Mouse (Mus musculus) urinary bladder, postnatal 10 days (tissue): ENCODE data around the gene Cdc26.

Source experiments
- DNase-seq: peaks from one replicate; pipeline ENCODE4 v3.0.0; 2022; ENCODE audit warnings: low spot score

Cdc26 gene

GRCm38 (mm10) chr4:62398956-62399355, 9.5 kb downstream of the Cdc26 start:
- DNase-seq: no peak

- DNase-seq: no peak
These were observed 10.7 kb downstream of the Cdc26 start for GRCm38 (mm10) chr4:62397616-62398365.

GRCm38 (mm10) chr4:62395806-62396205, 12.6 kb downstream of the Cdc26 start:
- DNase-seq: no peak

GRCm38 (mm10) chr4:62393459-62393858, 15.0 kb downstream of the Cdc26 start:
- DNase-seq: no peak

GRCm38 (mm10) chr4:62391892-62392291, 16.6 kb downstream of the Cdc26 start:
- no peak for DNase-seq

- no peak for DNase-seq
These were observed 18.6 kb downstream of the Cdc26 start for GRCm38 (mm10) chr4:62389592-62390512.

GRCm38 (mm10) chr4:62385439-62385838, 23.0 kb downstream of the Cdc26 start:
- DNase-seq: no peak

- no peak for DNase-seq
These were observed 24.3 kb downstream of the Cdc26 start for GRCm38 (mm10) chr4:62384159-62384558.

GRCm38 (mm10) chr4:62383752-62384151, 24.7 kb downstream of the Cdc26 start:
- DNase-seq: no peak

- no peak for DNase-seq
These were observed 25.2 kb downstream of the Cdc26 start for GRCm38 (mm10) chr4:62383207-62383606.

GRCm38 (mm10) chr4:62379724-62380381, 28.6 kb downstream of the Cdc26 start:
- no peak for DNase-seq

GRCm38 (mm10) chr4:62376123-62376522, 32.3 kb downstream of the Cdc26 start:
- DNase-seq: no peak

GRCm38 (mm10) chr4:62374342-62374741, 34.1 kb downstream of the Cdc26 start:
- no peak for DNase-seq

- no peak for DNase-seq
These were observed 34.8 kb downstream of the Cdc26 start for GRCm38 (mm10) chr4:62373668-62374067.

- no peak for DNase-seq
These were observed 35.5 kb downstream of the Cdc26 start for GRCm38 (mm10) chr4:62372818-62373520.

GRCm38 (mm10) chr4:62372410-62372809, 36.0 kb downstream of the Cdc26 start:
- no peak for DNase-seq

- no peak for DNase-seq
These were observed 39.4 kb downstream of the Cdc26 start for GRCm38 (mm10) chr4:62369091-62369490.

- no peak for DNase-seq
These were observed 40.9 kb downstream of the Cdc26 start for GRCm38 (mm10) chr4:62367586-62367985.

- DNase-seq: no peak
These were observed 42.2 kb downstream of the Cdc26 start for GRCm38 (mm10) chr4:62366291-62366690.

GRCm38 (mm10) chr4:62364299-62364698, 44.1 kb downstream of the Cdc26 start:
- no peak for DNase-seq

GRCm38 (mm10) chr4:62362437-62362836, 46.0 kb downstream of the Cdc26 start:
- no peak for DNase-seq

GRCm38 (mm10) chr4:62361997-62362396, 46.4 kb downstream of the Cdc26 start:
- no peak for DNase-seq
